Mouse (Mus musculus) forebrain, embryonic 10.5 days (tissue): ENCODE measurements around the gene Gm21954. TPM values are rescaled to one million over a fixed set of nuclear protein-coding genes. Genes with fewer than 3 reads are reported as not detected.

Experiments
- DNase-seq: peaks from one replicate; pipeline ENCODE4 v3.0.0-alpha.2; 2017; ENCODE audit warnings: low spot score; ENCODE audit errors: extremely low spot score
- H3K27ac ChIP-seq: fragments of 300-500 bp; sonication (generic); 2 replicates; pipeline ENCODE4 v1.5.1; 2016; ENCODE audit warnings: mild to moderate bottlenecking
- H3K27me3 ChIP-seq: fragments of 300-500 bp; sonication (generic); 2 replicates; pipeline ENCODE4 v1.6.1; 2016; ENCODE audit warnings: mild to moderate bottlenecking; ENCODE audit not compliant: poor library complexity, severe bottlenecking
- H3K36me3 ChIP-seq: fragments of 300-500 bp; sonication (generic); replicated peaks from 2 replicates; pipeline ENCODE4 v1.6.1; 2016; ENCODE audit warnings: mild to moderate bottlenecking, moderate library complexity
- H3K4me1 ChIP-seq: fragments of 300-500 bp; sonication (generic); 2 replicates; pipeline ENCODE4 v1.6.1; 2016
- H3K4me3 ChIP-seq: fragments of 300-500 bp; sonication (generic); 2 replicates; pipeline ENCODE4 v1.5.1; 2016; ENCODE audit warnings: mild to moderate bottlenecking, moderate library complexity
- H3K9me3 ChIP-seq: fragments of 300-500 bp; sonication (generic); 2 replicates; pipeline ENCODE4 v1.6.1; 2016; ENCODE audit warnings: mild to moderate bottlenecking, moderate library complexity
- WGBS: fragments of 180-500 bp; shearing (Covaris S2); methylation state at CpG from one replicate; pipeline ENCODE4 v1.1.7; 2016; 5-methylcytosine and 5-hydroxymethylcytosine counted together
- polyA plus RNA-seq: library from polyadenylated mRNA; unstranded; fragments of >200 nt; fragmentation: Nextera tagmentation; extraction: Ambion mirVana; gene quantifications from 2 replicates; pipeline ENCODE4 v1.2.1, GENCODE M21; 2016

Gm21954 gene
- polyA plus RNA-seq, 1 experiment from 2014 or later = not detected

DNA sequence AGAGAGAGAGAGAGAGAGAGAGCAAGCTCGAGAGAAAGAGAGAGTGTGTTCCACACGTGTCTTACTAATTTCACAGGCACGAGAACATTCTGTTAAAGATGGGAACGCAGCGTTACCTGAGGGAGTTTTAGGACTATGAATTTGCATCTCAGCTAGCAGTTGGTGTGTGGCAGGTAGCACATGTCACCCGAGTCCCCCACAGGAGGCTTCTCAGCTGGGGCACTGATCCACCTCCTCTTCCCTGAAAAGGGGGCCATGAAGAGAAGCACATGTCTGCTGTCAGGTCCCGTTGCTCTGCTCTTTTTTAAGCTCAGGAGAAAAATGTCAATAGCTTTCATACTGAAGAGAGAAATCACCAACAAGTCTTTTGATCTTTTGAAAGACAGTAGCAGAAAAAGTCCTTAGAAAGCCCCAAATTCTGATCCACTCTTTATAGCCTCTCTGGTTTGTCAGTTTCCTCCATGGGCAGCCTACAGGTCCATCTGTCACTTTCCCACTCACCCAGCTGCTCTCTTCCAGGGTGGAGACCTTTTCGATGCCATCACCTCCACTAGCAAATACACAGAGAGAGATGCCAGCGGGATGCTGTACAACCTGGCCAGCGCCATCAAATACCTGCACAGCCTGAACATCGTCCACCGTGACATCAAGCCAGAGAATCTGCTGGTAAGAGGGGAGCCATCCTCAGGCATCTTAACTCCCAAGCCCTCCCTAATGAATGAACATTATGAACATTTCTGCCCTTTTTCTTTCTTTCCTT, 17.4 kb upstream of the Gm21954 start:
- Histone ChIP-seq H3K27me3 (peaks cover 36% of the 10 kb centered on the region), H3K27ac (no peak overlapping the region), H3K4me1 (peaks cover 11% of the 10 kb centered on the region), H3K36me3 (no peaks in the 10 kb centered on the region), H3K4me3 (no peak overlapping the region), H3K9me3 (0 out of 2 replicates have a peak, but pooled peaks cover 3% of the 10 kb centered on the region)
- DNase-seq = no peak
- WGBS = 88% methylated on average over 12 of the region's 12 CpGs

DNA sequence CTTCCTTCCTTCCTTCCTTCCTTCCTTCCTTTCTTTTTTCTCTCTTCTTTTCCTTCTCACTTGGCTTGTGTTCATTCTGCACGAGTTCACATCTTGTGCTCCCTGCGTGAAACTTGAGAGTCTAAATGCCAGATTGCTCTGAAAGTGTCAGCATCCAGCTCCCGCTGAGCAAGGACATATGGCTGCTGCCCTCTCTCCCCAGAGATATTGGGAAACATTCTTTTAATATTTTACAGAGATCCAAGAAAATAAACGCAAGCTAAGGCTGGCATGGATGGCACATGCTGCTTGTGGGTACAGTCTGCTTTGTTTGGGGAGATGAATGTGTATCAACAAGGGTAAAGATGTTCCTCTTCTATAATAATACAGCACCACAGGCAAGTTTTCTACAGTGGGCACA, 11.3 kb upstream of the Gm21954 start:
- no peaks in the 10 kb centered on the region for H3K36me3 ChIP-seq
- no peak overlapping the region for H3K4me3 ChIP-seq
- H3K4me1 ChIP-seq = peaks cover 4% of the 10 kb centered on the region
- no peak overlapping the region for H3K27ac ChIP-seq
- H3K27me3 ChIP-seq = no peaks in the 10 kb centered on the region
- no peak for DNase-seq
- no peaks in the 10 kb centered on the region for H3K9me3 ChIP-seq
- 59% methylated on average over 4 of the region's 4 CpGs for WGBS

DNA sequence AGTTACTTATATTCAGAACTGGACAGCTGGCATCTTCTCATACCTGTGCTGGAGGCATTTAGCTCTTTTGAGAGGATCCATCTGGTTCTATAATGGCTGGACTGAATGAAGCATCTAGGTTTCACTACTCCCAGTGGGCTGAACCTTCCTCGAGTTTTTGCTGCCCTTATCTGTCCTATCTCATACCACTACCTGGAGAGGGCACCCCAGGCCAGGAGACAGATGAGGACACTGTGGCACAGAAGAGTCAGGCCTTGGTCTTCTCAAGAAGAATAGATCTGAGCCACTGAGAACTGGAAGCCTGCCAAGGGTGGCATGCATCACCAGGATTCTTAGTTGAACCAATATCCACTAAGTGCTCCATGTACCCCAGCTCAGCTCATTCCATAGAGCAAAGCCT, 9.1 kb upstream of the Gm21954 start:
- Histone ChIP-seq H3K36me3 (no peaks in the 10 kb centered on the region), H3K9me3 (no peaks in the 10 kb centered on the region), H3K4me1 (peaks cover 4% of the 10 kb centered on the region), H3K27ac (no peak overlapping the region), H3K4me3 (no peak overlapping the region), H3K27me3 (no peaks in the 10 kb centered on the region)
- no peak for DNase-seq
- 63% methylated on average over 1 of the region's 1 CpGs for WGBS

DNA sequence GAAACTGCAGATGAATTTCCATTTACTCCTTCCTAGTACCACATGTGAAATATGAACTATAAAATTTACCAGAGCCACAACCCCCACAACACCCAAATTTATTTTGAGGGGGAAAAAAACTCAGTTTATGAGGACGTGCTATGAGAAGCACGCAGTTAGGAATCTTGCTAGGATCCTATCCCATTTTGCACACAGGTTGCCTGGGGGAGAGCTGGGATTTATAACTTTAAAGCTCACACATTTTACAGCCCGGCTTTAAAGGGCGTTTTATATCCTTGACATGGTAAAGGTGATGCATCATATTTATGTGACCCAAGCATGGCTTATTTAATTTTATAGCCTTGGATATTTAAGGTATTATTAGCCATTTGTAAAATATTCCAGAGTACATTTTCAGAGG, 7.3 kb upstream of the Gm21954 start:
- Histone ChIP-seq H3K27me3 (no peaks in the 10 kb centered on the region), H3K27ac (no peak overlapping the region), H3K4me3 (no peak overlapping the region), H3K4me1 (peaks cover 10% of the 10 kb centered on the region), H3K36me3 (no peaks in the 10 kb centered on the region), H3K9me3 (no peaks in the 10 kb centered on the region)
- WGBS = 87% methylated on average over 4 of the region's 4 CpGs
- no peak for DNase-seq

DNA sequence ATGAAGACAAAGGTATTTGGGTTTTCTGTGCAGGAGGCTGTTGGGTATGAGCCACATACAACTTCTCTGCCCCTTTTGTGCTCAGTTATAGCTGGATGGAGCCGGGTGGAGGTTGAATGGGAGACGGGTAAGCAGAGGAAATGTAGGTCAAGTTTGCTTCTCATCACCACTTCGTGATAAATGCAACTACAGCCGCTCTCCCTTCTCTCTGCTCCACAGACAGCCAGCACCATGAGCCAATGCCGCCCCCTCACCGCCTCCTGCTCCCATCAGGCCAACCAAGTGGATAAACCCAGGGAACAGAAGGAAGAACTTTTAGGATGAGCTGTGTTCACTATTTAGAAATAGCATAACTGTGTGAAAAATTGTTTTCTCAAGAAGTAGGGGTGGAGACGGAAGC, 4.7 kb upstream of the Gm21954 start:
- Histone ChIP-seq H3K36me3 (no peaks in the 10 kb centered on the region), H3K4me1 (peaks cover 18% of the 10 kb centered on the region), H3K27ac (no peak overlapping the region), H3K9me3 (no peaks in the 10 kb centered on the region), H3K4me3 (no peak overlapping the region), H3K27me3 (no peaks in the 10 kb centered on the region)
- DNase-seq = no peak
- 96% methylated on average over 7 of the region's 7 CpGs for WGBS

DNA sequence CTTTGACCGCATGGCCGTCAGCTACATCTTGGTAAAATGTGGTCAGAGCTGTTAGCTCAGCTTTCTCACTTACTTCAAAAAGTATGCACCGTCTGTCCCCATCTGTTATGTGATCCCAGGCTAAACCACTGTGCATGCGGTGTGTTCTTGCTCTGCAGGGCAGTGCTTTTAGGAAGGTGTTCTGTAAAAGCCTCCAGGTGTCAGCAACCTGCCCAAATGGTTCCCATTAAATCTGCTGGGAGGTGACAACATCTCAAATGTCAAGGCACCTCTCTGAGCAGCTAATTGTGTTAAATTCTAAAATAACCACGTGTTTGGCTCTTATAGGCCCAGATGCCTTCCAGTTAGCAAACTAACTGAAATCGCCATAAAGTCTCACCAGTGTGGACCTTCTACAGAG, 1.1 kb upstream of the Gm21954 start:
- Histone ChIP-seq H3K27me3 (no peaks in the 10 kb centered on the region), H3K4me3 (no peak overlapping the region), H3K9me3 (no peaks in the 10 kb centered on the region), H3K27ac (no peak overlapping the region), H3K4me1 (peaks cover 14% of the 10 kb centered on the region), H3K36me3 (no peaks in the 10 kb centered on the region)
- DNase-seq = no peak
- 80% methylated on average over 6 of the region's 6 CpGs for WGBS

DNA sequence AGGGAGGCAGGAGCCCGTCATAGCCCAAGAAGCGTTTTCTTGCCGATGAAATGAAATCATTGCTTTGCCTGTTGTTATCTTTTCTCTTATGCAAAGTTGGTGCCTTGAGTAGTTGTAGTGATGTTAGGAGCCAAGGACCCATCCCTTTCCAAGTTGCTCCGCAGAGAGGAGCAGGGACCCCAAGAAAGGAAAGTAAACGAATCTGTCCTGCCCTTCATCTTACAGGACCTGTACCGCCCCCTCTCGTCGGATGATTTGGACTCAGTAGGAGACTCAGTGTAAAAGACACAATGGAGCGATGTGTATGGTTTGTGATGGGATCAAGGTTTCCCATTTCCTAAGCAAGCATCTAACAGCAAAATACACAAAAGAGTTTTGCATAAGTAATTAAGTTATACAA, 5.7 kb downstream of the Gm21954 start:
- Histone ChIP-seq H3K36me3 (no peaks in the 10 kb centered on the region), H3K4me3 (no peak overlapping the region), H3K9me3 (no peaks in the 10 kb centered on the region), H3K27ac (0 out of 2 replicates have a peak overlapping the region, but pooled peaks have one; percentile 30), H3K27me3 (no peaks in the 10 kb centered on the region; the same call in 1 of the 2 replicates), H3K4me1 (peaks cover 24% of the 10 kb centered on the region)
- 70% methylated on average over 9 of the region's 9 CpGs for WGBS
- no peak for DNase-seq

DNA sequence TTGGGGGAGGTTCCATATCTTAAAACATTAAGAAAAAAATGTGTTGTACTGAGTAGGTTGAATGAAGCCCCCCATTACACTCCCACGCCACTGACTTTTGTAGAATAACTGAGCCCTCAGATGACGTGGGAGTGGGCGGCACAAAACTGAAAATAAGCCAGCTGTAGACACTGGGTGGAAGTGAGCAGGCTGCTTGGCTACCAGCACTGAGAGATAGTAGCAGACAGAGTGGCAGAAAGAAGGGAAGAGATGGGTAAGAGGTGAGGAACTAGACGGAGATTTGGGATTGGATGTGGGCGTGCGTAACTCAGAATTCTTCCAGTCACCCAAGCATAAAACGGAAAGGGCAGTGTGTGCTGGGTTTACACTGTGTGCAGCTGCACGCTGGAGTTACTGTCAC, 6.2 kb downstream of the Gm21954 start:
- 86% methylated on average over 8 of the region's 8 CpGs for WGBS
- Histone ChIP-seq H3K27ac (no peak overlapping the region), H3K27me3 (no peaks in the 10 kb centered on the region; the same call in 1 of the 2 replicates), H3K4me3 (no peak overlapping the region), H3K4me1 (peaks cover 30% of the 10 kb centered on the region), H3K9me3 (no peaks in the 10 kb centered on the region), H3K36me3 (no peaks in the 10 kb centered on the region)
- no peak for DNase-seq

DNA sequence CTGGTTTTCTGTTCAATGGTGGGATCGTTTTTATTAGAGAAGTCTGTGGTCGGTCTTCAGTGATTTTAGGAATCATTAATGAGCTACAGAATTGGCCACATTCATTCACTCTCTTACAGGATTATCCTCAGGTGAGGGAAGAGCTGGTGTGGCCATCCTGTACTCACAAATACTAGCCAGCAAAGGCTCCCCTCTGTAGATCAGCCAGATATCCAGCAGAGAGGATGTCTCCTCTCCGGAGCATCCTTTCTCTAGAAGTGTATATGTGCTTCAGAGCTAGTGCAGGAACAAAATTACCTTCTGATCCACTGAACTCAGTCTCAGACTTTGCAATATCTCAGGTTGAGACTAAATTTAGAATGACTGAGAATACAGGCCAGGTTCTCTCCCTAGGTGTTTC, 7.8 kb downstream of the Gm21954 start:
- no peak overlapping the region for H3K4me3 ChIP-seq
- H3K4me1 ChIP-seq = peaks cover 36% of the 10 kb centered on the region
- H3K27ac ChIP-seq = no peak overlapping the region
- H3K27me3 ChIP-seq = no peaks in the 10 kb centered on the region; the same call in 1 of the 2 replicates
- no peaks in the 10 kb centered on the region for H3K9me3 ChIP-seq
- WGBS = 56% methylated on average over 3 of the region's 3 CpGs
- no peak for DNase-seq
- H3K36me3 ChIP-seq = no peaks in the 10 kb centered on the region

DNA sequence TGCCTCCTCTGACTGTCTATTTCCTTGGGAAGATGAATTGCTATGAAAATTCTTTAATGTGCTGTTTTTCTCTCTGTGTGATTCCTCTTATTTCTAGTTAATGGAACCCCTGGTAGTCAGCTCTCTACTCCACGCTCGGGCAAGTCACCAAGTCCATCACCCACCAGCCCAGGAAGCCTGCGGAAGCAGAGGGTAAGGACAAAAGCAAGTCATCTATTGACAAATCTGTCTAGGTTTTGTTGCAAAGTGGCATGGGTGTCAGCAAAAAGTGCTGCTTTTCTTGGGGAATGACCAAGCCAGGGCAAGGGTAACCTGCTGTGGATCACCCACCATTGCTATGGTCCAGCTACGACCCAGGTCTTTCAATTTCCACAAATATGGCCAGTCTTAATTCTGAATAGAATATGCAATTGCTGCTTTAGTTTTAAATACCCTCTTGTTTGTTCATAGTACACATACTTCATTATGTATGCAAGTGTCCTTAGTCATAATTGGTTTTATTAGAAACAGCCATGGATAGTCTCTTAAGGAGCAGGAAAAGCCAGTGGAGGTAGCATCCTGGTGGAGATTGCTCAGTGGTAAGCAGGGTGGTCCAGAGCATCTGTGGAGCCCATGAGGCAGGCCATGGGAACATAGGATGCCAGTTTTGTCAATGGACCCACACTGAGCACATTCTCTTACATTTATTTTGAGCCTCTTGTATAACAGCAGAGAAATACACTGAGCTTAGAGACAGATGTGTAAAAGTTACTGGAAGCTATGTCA, 8.9 kb downstream of the Gm21954 start:
- DNase-seq = no peak
- H3K27me3 ChIP-seq = no peaks in the 10 kb centered on the region; the same call in 1 of the 2 replicates
- H3K27ac ChIP-seq = no peak overlapping the region
- no peak overlapping the region for H3K4me3 ChIP-seq
- no peaks in the 10 kb centered on the region for H3K36me3 ChIP-seq
- no peaks in the 10 kb centered on the region for H3K9me3 ChIP-seq
- peaks cover 36% of the 10 kb centered on the region for H3K4me1 ChIP-seq
- 92% methylated on average over 4 of the region's 4 CpGs for WGBS

DNA sequence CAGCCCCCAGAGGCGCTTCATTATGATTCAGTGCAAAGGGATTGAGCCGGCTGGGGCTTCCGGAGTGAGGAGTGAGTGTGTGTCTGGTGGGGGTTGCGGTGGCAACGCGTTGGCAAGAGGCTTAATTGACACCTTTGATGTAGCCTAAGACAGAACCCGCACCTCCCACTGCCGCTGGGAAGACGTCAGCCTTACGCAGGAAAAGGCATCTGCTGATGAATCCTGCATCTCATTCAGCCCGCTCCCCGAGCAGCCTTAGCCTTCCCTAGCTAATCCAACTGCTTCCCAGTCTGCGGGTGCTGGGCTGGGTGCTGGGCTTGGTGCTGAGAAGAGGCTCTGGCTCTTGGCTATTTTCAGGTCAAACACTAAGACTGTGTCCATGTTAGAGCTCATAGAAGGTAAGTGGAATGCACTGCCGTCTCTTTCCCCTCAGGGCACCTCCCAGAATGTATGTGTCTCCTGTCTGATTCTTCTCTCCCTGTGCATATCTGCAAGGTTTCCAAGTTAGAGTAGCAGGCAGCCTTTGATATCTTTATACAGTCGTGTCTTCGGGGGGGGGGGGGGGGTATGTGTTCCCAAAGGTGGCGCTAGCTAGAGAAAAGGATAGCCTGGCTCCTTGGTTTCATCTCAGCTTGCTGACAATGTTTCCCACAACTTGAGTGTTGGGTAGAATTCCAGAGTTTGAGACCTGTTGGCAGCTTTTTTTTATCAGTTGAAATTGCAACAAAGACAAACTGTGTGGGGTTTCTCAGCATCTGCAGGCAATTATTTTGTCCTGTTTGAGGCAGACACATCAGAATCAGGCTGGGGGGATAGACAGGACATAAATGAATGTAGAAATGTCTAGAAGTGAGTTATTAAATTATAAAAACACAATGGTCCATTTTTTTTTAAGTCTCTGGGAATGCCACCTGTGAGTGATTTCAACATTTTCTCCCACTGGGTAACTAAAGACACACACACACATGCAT, 10.0 kb downstream of the Gm21954 start:
- no peaks in the 10 kb centered on the region; the same call in 1 of the 2 replicates for H3K27me3 ChIP-seq

DNA sequence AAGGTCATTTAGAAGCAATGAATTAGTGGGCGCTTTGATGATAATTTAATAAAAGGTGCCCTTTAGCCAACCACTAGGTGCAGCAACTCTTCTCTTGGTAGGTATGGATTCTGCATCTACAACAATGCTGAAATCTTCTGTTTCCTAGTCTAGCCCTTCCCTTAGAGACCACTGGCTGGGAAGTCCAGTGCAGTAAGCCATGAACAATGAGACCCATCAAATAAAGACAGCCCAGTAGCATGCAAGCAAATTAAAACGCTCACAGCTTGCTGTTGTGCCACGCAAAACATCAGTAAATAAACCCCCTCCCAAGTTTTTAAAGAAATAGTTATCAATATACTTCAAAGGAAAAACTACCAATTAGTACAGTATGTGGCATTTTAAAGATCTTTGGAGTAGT, 10.9 kb downstream of the Gm21954 start:
- no peaks in the 10 kb centered on the region for H3K9me3 ChIP-seq
- 50% methylated on average over 3 of the region's 3 CpGs for WGBS
- peak overlapping the region; percentile 47; the same call in 1 of the 2 replicates for H3K4me3 ChIP-seq
- H3K36me3 ChIP-seq = no peaks in the 10 kb centered on the region
- H3K4me1 ChIP-seq = peaks cover 33% of the 10 kb centered on the region
- no peaks in the 10 kb centered on the region; the same call in 1 of the 2 replicates for H3K27me3 ChIP-seq
- no peak for DNase-seq
- peak overlapping the region; percentile 77; the same call in 1 of the 2 replicates for H3K27ac ChIP-seq

More for the DNA sequence above, 10.0 kb downstream of the Gm21954 start:
- Histone ChIP-seq H3K27ac (peak overlapping the region; percentile 77), H3K4me3 (peak overlapping the region; percentile 47), H3K36me3 (no peaks in the 10 kb centered on the region), H3K9me3 (no peaks in the 10 kb centered on the region), H3K4me1 (peaks cover 36% of the 10 kb centered on the region)
- DNase-seq = peak; percentile 73
- WGBS = under 1% methylated on average over 17 of the region's 17 CpGs
